Mouse (Mus musculus): Measurements from ENCODE around the gene AA467197. TPM values are rescaled to one million over a fixed set of nuclear protein-coding genes. Genes with fewer than 3 reads are reported as not detected.

The AA467197 gene
- polyA plus RNA-seq, 1 experiment from 2014 or later, result 0.27 TPM

DNA sequence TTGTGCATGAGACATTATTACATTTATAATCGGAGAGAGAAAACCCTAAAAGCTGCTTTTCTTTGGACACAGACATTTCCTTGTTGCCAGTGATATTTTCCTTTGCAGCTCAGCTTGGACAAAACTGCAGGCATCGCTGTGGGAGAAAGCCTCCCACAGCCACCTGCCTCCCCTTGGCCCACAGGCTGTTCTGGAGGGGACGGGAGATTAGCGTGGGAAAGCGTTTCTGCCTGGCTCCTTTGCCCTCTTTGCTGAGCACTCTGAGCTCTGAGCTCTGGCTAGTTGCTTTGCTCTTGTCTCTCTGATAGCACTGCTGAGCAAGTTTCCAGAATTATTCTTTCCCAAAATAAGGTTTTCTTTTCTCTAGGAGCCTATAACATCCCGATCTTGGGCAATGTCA lies 20.5 kb upstream of the AA467197 start:
- Histone ChIP-seq H3K4me3 (replicated peaks) (no peak overlapping the region), H3K9ac (no peak overlapping the region), H3K9me3 (replicated peaks) (no peaks in the 10 kb centered on the region), H3K36me3 (no peaks in the 10 kb centered on the region), H3K4me2 (no peak overlapping the region), H3K27ac (no peak overlapping the region), H3K27me3 (0 out of 2 replicates have a peak, but pooled peaks cover 2% of the 10 kb centered on the region), H3K4me1 (replicated peaks) (peaks cover under 1% of the 10 kb centered on the region; the same call in 1 of the 2 replicates)
- 69% methylated on average over 6 of the region's 6 CpGs for WGBS (ENCODE audit: insufficient replicate concordance)
- DNase-seq (no peak), ATAC-seq (ENCODE audit: low read depth) (no peak)

- ATAC-seq (ENCODE audit: low read depth), result no peak
- Histone ChIP-seq H3K4me3 (replicated peaks) (no peak overlapping the region), H3K36me3 (no peaks in the 10 kb centered on the region), H3K27me3 (no peaks in the 10 kb centered on the region), H3K4me1 (replicated peaks) (no peaks in the 10 kb centered on the region), H3K27ac (no peak overlapping the region), H3K9ac (no peak overlapping the region), H3K9me3 (replicated peaks) (no peaks in the 10 kb centered on the region), H3K4me2 (no peak overlapping the region)
- DNase-seq, result no peak
- WGBS (ENCODE audit: insufficient replicate concordance), result 72% methylated on average over 6 of the region's 6 CpGs
Measured at GRCm38 (mm10) chr2:122617792-122618191, 19.0 kb upstream of the AA467197 start.

DNA sequence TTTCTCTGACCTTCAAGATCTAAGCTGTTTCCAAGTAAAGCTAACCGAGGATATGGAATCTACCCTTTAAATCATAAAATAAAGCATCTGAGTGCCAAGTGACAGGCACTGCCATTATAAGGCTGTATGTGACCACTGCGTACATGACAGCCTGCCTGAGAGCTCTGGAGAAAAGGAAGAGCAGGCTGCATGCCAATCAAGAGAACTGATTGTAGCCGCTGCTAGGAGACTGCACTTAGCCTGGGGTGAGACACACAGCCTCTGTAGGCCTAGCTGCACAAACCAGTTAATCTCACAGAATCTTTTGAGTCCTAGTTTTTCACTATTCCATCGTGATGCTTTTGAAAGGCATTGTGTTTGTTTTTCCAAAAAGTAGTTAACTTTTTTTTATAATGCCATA lies 18.1 kb upstream of the AA467197 start:
- Histone ChIP-seq H3K4me3 (replicated peaks) (no peak overlapping the region), H3K27ac (no peak overlapping the region), H3K4me2 (no peak overlapping the region), H3K4me1 (replicated peaks) (no peaks in the 10 kb centered on the region), H3K9ac (no peak overlapping the region), H3K36me3 (no peaks in the 10 kb centered on the region), H3K27me3 (no peaks in the 10 kb centered on the region), H3K9me3 (replicated peaks) (no peaks in the 10 kb centered on the region)
- ATAC-seq (ENCODE audit: low read depth), result no peak
- no peak for DNase-seq
- 55% methylated on average over 4 of the region's 4 CpGs for WGBS (ENCODE audit: insufficient replicate concordance)

DNA sequence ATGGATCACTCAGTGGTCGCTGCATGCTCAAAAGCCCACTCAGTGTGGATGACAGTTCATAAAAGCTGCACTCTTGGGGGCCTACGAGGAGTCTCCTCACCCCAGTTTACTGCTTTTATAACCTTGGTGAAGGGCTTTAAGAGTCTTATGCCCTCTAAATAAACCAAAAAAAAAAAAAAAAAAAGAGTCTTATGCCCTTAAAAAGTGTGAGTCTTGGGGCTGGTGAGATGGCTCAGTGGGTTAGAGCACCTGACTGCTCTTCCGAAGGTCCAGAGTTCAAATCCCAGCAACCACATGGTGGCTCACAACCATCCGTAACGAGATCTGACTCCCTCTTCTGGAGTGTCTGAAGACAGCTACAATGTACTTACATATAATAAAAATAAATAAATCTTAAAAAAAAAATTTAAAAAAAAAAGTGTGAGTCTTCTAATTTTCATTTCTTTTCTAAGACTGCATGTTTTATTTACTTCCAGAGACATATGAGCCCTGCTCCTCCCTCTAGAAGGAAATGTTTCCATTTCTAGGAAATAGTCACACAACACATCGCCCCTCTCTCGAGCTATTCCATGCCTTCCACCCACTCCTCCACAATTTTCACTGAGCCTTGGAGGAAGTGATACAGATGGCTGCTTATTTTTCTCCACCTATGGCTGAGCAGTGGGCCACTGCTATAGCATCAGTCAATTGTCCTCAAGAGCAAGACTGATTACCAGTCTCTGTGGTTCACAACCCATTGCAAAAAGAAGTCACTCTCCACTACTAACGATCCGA lies 15.3 kb upstream of the AA467197 start:
- ATAC-seq (ENCODE audit: low read depth) (no peak), DNase-seq (no peak)
- Histone ChIP-seq H3K36me3 (no peaks in the 10 kb centered on the region), H3K9ac (no peak overlapping the region), H3K9me3 (replicated peaks) (no peaks in the 10 kb centered on the region), H3K4me1 (replicated peaks) (no peaks in the 10 kb centered on the region), H3K4me3 (replicated peaks) (no peak overlapping the region), H3K27ac (no peak overlapping the region), H3K4me2 (no peak overlapping the region), H3K27me3 (peaks cover 2% of the 10 kb centered on the region; the same call in 1 of the 2 replicates)
- WGBS (ENCODE audit: insufficient replicate concordance), result 67% methylated on average over 9 of the region's 9 CpGs

- no peak overlapping the region for H3K4me3 ChIP-seq (replicated peaks)
- peaks cover 8% of the 10 kb centered on the region; the same call in 1 of the 2 replicates for H3K27me3 ChIP-seq
- WGBS (ENCODE audit: insufficient replicate concordance), result 55% methylated on average over 7 of the region's 7 CpGs
- no peak overlapping the region for H3K4me2 ChIP-seq
- no peaks in the 10 kb centered on the region for H3K36me3 ChIP-seq
- no peaks in the 10 kb centered on the region for H3K9me3 ChIP-seq (replicated peaks)
- H3K4me1 ChIP-seq (replicated peaks), result peaks cover 5% of the 10 kb centered on the region; the same call in 1 of the 2 replicates
- ATAC-seq (ENCODE audit: low read depth) (no peak), DNase-seq (no peak)
- no peak overlapping the region for H3K27ac ChIP-seq
- H3K9ac ChIP-seq, result no peak overlapping the region
Measured at GRCm38 (mm10) chr2:122625930-122626329, 10.9 kb upstream of the AA467197 start.

DNA sequence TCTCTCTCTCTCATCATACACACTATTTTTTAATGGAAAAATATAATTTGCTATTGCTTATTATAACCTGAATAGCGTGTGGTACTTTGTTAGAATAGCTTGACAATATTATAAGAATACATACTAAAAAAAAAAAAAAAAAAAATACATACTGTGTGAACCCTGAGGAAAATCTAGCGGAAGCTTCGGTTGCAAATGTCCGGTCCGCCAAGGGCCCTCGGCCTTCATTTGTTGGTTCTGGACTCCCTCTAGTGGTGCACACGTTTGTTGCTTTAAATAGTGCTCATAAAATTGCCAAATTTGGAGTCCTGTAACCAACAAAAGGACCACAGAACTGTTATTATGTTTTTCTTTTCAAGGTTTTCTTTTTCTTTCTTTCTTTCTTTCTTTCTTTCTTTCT lies 7.8 kb upstream of the AA467197 start:
- DNase-seq (no peak), ATAC-seq (ENCODE audit: low read depth) (no peak)
- no peak overlapping the region for H3K4me3 ChIP-seq (replicated peaks)
- peaks cover 14% of the 10 kb centered on the region for H3K36me3 ChIP-seq
- H3K4me2 ChIP-seq, result no peak overlapping the region
- no peaks in the 10 kb centered on the region for H3K9me3 ChIP-seq (replicated peaks)
- 1% methylated on average over 7 of the region's 7 CpGs for WGBS (ENCODE audit: insufficient replicate concordance)
- peaks cover 8% of the 10 kb centered on the region; the same call in 1 of the 2 replicates for H3K27me3 ChIP-seq
- peaks cover 20% of the 10 kb centered on the region for H3K4me1 ChIP-seq (replicated peaks)
- H3K27ac ChIP-seq, result no peak overlapping the region
- no peak overlapping the region for H3K9ac ChIP-seq

- no peak overlapping the region for H3K27ac ChIP-seq
- peaks cover 16% of the 10 kb centered on the region for H3K36me3 ChIP-seq
- H3K4me3 ChIP-seq (replicated peaks), result peak overlapping the region; percentile 96
- DNase-seq (no peak), ATAC-seq (ENCODE audit: low read depth) (no peak)
- H3K4me1 ChIP-seq (replicated peaks), result peaks cover 20% of the 10 kb centered on the region
- peak overlapping the region; percentile 98 for H3K4me2 ChIP-seq
- peak overlapping the region; percentile 91; the same call in 1 of the 2 replicates for H3K9ac ChIP-seq
- 0 out of 2 replicates have a peak, but pooled peaks cover 5% of the 10 kb centered on the region for H3K27me3 ChIP-seq
- no peaks in the 10 kb centered on the region for H3K9me3 ChIP-seq (replicated peaks)
- 62% methylated on average over 6 of the region's 6 CpGs for WGBS (ENCODE audit: insufficient replicate concordance)
Measured at GRCm38 (mm10) chr2:122629871-122630270, 6.9 kb upstream of the AA467197 start.

GRCm38 (mm10) chr2:122630465-122631225 lies 6.1 kb upstream of the AA467197 start:
- under 1% methylated on average over 75 of the region's 75 CpGs for WGBS (ENCODE audit: insufficient replicate concordance)
- Histone ChIP-seq H3K9ac (peak overlapping the region; percentile 91), H3K27me3 (0 out of 2 replicates have a peak, but pooled peaks cover 5% of the 10 kb centered on the region), H3K9me3 (replicated peaks) (no peaks in the 10 kb centered on the region), H3K4me1 (replicated peaks) (peaks cover 20% of the 10 kb centered on the region), H3K27ac (peak overlapping the region; percentile 75), H3K36me3 (peaks cover 16% of the 10 kb centered on the region), H3K4me3 (replicated peaks) (peak overlapping the region; percentile 96), H3K4me2 (peak overlapping the region; percentile 98)
- ATAC-seq (ENCODE audit: low read depth) (peak; percentile 82), DNase-seq (peak; percentile 66)

DNA sequence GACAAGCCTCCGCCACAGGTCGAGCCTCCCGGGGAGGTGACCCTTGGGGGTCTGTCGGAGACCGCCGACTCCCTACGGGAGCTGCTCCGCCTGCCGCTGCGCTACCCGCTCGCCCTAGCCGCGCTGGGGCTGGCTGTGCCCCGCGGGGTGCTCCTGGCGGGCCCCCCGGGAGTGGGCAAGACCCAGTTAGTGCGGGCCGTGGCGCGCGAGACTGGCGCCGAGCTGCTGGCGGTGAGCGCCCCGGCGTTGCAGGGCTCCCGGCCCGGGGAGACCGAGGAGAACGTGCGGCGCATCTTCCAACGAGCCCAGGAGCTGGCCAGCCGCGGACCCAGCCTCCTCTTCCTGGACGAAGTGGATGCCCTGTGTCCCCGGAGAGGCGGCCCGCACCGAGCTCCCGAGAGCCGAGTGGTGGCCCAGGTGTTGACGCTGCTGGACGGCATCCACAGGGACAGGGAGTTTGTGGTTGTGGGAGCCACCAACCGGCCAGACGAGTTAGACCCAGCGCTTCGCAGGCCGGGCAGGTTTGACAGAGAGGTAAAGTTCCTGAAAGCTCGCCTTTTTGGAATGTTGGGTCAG lies 5.5 kb upstream of the AA467197 start:
- 0 out of 2 replicates have a peak, but pooled peaks cover 5% of the 10 kb centered on the region for H3K27me3 ChIP-seq
- DNase-seq (peak; percentile 8), ATAC-seq (ENCODE audit: low read depth) (peak; percentile 52)
- H3K9me3 ChIP-seq (replicated peaks), result no peaks in the 10 kb centered on the region
- H3K4me1 ChIP-seq (replicated peaks), result peaks cover 20% of the 10 kb centered on the region
- under 1% methylated on average over 53 of the region's 53 CpGs for WGBS (ENCODE audit: insufficient replicate concordance)
- peak overlapping the region; percentile 91 for H3K9ac ChIP-seq
- peak overlapping the region; percentile 75; the same call in 1 of the 2 replicates for H3K27ac ChIP-seq
- H3K36me3 ChIP-seq, result peaks cover 16% of the 10 kb centered on the region
- peak overlapping the region; percentile 98 for H3K4me2 ChIP-seq
- H3K4me3 ChIP-seq (replicated peaks), result peak overlapping the region; percentile 96

DNA sequence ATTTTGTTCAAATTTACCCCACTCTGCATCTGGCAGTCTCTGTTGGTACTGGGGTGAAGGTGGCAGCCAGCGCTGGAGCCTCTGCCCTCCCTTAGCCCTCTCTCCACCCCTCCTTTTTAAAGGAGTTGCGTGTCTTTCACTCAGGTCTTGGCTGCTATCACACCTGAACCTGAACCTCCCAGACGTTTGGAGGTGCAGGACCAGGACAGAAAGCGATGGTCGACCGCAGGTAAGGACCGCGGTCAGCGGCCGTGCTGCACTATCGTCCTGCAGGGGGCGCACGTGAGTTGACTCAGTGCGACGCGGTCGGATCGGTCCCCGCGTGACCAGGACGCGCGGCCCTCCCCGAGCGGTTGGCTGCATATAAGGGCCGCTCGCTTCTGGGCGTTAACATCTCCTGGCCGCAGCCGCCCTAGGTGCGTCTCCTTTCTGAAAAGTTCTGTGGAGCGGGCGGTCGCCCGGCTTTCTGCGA lies 776 bp downstream of the AA467197 start:
- WGBS (ENCODE audit: insufficient replicate concordance), result 3% methylated on average over 36 of the region's 36 CpGs
- ATAC-seq (ENCODE audit: low read depth) (peak; percentile 65), DNase-seq (peak; percentile 33)
- no peaks in the 10 kb centered on the region for H3K9me3 ChIP-seq (replicated peaks)
- H3K36me3 ChIP-seq, result peaks cover 15% of the 10 kb centered on the region
- H3K4me1 ChIP-seq (replicated peaks), result peaks cover 3% of the 10 kb centered on the region; the same call in 1 of the 2 replicates
- peak overlapping the region; percentile 46 for H3K4me3 ChIP-seq (replicated peaks)
- peak overlapping the region; percentile 67 for H3K4me2 ChIP-seq
- H3K27ac ChIP-seq, result no peak overlapping the region
- 0 out of 2 replicates have a peak overlapping the region, but pooled peaks have one; percentile 33 for H3K9ac ChIP-seq
- H3K27me3 ChIP-seq, result peaks cover 22% of the 10 kb centered on the region

- Histone ChIP-seq H3K4me1 (replicated peaks) (0 out of 2 replicates have a peak, but pooled peaks cover 2% of the 10 kb centered on the region), H3K4me2 (peak overlapping the region; percentile 67), H3K9ac (0 out of 2 replicates have a peak overlapping the region, but pooled peaks have one; percentile 33), H3K4me3 (replicated peaks) (peak overlapping the region; percentile 46), H3K27ac (no peak overlapping the region), H3K27me3 (peaks cover 22% of the 10 kb centered on the region), H3K36me3 (peaks cover 11% of the 10 kb centered on the region), H3K9me3 (replicated peaks) (no peaks in the 10 kb centered on the region)
- DNase-seq (no peak), ATAC-seq (ENCODE audit: low read depth) (no peak)
- 30% methylated on average over 12 of the region's 12 CpGs for WGBS (ENCODE audit: insufficient replicate concordance)
Measured at GRCm38 (mm10) chr2:122638029-122638428, 1.2 kb downstream of the AA467197 start.
